Mouse (Mus musculus): Measurements from ENCODE around the gene Rfc2.

Gene Rfc2

DNA sequence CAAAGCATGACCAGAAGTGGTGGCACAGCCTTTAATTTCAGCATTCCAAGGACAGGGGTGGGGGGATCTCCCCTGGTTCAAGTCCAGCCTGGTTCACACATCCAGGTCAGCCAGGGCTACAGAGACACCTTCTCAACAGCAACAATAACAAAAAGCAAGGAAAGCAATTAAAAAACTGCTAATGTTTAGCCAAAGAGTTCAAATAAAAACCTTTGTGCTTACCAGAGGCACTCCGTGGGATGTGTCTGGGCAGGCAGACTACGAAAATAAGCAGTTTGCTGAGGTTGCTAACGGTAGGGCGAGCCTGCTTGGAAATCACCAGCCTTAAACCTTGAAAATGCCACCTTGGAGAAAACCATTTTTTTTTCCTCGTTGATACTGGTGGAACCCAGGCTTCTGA lies at the start of gene Rfc2:
Rfc2 (plus strand) TSS at position 221 of the 400 bp plus-strand sequence.
- DNase-seq (ENCODE audit: low read depth, low spot score): no peak

DNA sequence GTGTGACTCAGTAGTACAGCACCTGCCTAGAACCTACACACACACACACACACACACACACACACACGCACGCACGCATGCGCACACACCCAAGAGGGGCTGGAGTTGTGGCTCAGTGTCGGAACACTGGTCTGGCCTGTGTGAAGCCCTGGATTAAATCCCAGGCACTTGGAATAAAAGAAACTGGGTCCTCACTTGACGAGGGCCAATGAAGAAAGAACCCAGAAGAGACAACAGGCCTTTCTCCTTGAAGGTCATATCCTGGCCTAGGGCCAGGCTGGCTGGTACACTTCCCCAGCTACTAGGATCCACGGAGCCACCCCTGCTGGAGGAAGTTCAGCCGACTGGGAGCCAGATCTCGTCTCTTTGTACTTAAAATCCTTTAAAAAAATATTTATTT lies 49.6 kb upstream of the Rfc2 start:
- no peak for DNase-seq (ENCODE audit: low read depth, low spot score)

DNA sequence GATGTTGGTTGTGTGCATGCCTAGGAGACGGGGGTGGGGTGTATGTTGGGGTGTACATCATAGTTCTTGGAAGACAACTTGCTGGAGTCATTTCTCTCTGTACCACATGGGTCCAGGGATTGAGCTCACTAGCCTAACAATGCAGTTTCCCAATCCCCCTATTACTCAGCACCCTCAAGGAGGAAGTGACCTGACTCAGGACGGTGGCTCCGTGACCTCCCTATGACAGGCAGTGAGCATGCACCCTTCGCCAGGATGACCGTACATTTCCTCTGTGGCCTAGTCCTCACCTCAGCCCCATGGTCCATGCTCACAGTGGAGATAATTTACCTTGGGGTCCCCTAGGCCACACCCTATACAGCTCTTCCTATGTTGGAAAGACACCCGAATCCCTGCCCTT lies 48.7 kb upstream of the Rfc2 start:
- DNase-seq (ENCODE audit: low read depth, low spot score): no peak

DNA sequence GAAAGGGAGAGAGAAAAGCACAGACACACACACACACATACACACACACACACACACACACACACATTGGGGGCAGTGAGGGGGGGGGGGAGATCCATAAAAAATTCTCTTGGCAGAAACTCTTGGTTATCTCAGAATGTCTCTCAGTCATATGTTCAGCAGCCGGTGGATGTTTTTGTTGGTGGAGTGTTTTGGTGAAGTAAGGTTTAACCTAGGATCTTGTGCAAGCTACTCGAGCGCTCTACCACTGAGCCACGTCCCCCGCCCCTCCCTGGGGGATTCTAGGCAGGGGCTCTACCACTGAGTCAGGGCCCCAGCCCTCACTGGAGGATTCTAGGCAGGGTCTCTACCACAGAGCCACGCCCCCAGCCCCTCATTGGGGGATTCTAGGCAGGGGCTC lies 45.1 kb upstream of the Rfc2 start:
- no peak for DNase-seq (ENCODE audit: low read depth, low spot score)

DNA sequence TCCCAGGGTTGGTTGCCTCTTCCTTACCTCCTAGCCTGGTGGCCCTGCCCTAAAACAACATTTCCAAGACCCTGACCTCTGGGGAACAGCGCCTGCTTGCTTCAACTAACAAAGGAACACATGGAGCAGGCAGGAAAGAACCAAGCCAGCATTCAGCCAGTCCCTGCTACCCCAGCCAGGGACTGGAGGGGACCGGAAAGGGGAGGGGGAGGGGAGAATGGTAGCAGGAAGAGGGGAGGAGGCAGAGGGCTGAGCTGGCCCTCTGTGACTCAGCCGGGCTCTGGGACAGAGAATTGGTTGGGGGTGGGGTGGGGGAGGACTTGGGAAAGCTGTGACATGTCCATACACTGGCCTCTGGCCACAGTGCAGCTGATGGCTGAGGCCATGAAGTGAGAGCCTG lies 41.3 kb upstream of the Rfc2 start:
- peak; percentile 79 for DNase-seq (ENCODE audit: low read depth, low spot score)

DNA sequence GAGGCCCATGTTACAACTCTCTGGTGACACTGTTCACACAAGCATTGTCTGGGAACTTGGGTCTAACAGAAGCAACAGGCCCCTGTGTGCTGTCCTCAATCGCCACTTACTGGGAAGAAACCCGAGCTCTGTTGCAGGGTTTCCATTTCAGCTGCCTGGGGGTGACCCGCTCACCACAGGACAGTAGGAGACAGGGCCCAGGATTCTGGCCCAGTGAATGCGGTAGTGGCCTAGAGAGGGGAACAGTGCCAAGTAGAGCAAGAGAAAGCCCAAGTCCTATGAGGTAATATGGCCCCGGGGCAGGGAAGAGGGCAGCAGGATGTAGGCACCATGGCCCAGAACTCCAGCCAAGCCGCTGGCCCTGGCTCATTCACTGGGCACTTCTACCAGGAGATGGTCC lies 40.3 kb upstream of the Rfc2 start:
- DNase-seq (ENCODE audit: low read depth, low spot score): no peak

DNA sequence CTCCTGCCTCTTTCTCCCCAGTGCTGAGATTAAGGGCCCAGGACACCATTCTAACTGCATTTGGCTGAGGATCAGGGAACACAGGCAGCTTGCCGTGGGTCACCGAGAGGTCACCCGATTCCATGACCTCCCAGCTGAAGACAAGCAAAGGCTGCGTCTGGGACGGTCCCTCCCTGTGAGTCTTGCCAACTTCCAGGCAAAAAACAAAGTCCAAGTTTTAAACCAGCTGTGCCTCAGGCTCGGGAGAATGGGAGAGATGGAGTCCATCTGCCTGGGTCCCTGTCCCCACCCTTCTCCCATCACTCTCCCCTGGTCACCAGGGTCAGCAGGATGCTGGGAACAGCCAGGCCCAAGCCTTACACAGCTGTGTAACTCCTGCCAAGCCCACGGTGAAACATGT lies 39.5 kb upstream of the Rfc2 start:
- DNase-seq (ENCODE audit: low read depth, low spot score): no peak

DNA sequence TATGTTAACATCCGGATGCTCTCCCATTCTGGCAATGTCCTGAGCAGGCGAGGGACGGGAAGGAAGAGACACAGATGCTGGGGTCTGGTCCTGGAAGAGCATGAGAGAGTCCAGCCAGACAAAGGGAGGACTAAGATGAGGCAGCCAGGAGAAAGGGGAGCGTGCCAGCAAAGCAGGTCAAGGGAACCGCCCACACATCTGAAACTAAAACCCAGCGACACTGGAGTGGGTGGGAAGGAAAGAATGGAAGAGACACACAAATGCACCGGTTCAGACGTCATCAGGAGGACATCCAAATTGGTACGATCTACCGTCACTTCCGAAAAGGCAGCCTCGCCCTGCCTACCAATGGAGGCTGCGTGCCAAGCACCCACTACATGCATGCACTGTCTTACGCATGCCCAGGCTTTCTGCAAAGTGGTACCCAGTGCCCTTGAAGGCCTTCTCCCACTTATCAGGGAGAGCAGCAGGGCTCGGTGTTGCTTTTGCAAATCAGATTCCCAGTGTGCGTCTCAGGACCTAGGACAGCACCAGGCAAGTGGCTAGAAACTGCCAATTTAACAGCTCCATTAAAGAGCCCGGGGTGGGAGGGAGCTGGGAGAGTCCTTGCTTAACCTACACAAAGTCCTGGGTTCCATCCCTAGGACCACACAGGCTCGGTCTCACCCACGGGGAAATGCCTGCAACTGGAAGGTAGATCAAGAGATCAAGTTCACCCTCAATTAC lies 36.5 kb upstream of the Rfc2 start:
- DNase-seq (ENCODE audit: low read depth, low spot score): no peak

DNA sequence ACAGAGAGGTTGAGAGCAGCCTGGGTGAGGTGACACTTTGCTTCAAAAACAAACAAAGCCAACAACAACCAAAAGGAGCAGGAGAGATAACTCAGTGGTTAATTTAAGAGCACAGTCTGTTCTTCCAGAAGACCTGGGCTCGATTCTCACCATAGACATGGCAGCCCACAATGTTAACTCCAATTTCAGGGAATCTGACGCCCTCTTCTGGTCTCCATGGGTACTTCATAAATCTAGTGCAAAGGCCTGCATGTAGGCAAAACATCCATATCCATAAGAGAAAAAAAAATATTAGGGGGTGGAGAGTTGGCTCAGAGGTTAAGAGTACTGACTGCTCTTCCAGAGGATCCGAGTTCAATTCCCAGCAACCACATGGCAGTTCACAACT lies 35.9 kb upstream of the Rfc2 start:
- DNase-seq (ENCODE audit: low read depth, low spot score): no peak

DNA sequence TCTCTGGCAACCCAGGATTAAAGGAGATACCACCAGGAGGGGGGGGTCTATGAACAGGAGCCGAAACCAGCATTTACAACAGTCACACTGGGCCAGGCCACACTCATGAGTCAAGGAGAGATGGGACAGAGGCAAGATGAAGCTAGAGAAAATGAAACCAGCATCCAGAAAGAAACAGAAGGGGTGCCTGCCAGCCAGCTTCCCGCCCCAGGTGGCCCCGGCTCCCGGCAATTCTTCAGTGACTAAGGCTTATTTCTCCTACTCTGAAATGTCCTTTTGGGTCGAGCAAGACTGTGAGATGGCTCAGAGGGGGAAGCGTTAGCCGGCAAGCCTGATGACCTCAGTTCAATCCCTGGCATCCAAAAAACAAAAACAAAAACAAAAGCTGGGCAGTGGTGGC lies 34.4 kb upstream of the Rfc2 start:
- no peak for DNase-seq (ENCODE audit: low read depth, low spot score)

DNA sequence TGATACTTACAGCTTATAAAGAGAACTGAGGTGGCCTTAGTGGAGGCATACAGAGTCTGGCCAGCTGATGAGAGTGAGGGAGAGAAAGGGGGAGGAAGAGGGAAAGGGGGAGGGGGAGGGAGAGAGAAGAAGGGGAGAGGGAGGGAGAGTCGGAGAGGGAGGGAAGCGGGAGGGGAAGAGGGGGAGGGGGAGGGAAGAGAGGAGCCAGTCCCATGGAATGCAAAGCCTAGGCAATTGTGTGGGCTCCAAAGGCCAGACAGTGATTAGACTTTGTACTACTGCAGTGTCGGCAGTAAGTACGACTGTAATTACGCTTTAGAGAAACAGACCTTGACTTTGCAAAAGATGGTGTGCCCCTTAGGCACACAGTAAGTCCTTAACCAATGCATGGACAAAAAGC lies 32.9 kb upstream of the Rfc2 start:
- no peak for DNase-seq (ENCODE audit: low read depth, low spot score)

DNA sequence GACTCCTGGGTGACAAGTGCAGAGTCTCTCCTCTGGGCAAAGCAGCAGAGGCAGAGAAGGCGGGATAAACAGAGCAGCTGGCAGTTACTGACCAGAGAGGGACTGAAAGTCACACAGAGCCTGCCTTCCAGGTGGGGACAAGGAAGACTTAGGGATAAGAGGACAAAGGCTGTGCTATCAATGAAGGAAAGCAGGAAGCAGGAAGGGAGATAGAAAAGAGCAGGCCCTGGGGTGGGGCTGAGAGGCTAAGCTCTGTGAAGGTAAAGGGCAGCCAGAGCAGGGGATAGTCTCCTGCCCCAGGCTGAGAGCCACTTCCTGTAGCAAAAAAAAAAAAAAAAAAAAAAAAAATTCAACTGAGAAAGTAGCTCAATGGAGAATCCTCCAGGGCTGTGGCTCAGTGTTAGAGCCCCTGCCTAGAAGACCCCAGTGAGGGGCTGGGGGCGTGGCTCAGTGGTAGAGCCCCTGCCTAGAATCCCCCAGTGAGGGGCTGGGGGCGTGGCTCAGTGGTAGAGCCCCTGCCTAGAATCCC lies 31.5 kb upstream of the Rfc2 start:
- no peak for DNase-seq (ENCODE audit: low read depth, low spot score)

DNA sequence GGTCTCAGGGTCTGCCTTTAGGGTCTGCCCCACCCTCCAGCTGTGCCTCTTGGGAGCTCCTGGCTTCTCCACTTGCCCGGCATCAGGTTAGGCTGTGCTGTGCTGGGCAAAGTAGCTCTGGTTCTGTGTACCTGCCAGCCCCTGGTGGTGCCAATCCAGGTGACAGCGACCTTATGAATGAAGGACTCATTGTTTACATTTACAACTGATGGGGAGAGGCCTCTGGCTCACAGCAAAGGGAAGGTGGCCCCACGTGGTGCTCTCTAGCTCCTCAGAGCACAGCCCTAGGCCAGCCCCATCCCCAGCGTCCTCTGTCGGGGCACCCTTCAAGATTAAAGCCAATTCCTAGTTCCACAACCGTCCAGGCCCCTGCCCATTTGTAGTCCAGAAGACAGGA lies 30.3 kb upstream of the Rfc2 start:
- DNase-seq (ENCODE audit: low read depth, low spot score): no peak

DNA sequence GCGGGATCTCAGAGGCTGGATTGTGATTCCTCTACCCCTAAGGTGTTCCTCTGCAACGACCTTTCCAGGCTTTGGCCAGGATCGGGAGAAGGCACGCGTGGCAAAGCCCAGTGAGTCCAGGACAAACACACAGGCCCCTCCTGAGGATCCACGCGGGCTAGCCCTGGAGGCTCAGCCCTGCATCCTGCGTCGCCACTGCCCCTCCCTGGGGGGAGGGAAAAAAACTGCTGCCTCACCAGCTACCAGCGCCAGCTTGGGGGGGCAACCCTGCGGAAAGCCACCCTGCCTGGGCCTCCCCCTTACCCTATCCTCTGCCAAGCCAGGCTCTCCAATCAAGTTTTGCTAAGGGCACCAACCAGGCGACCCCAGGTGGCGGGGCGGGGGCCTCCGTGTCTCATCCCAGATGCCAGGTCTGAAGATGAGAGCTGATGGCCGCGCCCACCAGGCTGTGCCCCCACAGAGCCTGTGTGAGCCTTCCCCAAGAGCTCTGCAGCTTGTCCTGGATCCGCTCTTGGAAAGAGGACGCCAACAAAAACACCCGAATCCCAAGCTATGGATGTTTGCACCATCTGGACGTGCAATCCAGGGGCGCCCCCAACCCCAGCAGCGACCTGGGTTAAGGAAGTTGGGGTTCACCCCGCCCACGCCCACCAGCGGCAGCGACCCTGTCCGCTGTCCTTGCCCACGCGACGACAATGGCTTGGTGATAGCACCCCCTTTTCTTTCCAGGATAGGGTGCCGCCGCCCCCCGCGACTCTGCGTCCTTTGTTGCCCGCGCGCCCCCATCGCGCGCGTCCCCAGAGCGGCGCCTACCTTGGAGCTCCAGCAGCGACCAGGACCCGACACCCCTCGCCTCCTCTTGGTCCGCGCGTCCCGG lies 29.7 kb upstream of the Rfc2 start:
- DNase-seq (ENCODE audit: low read depth, low spot score): peak; percentile 54

DNA sequence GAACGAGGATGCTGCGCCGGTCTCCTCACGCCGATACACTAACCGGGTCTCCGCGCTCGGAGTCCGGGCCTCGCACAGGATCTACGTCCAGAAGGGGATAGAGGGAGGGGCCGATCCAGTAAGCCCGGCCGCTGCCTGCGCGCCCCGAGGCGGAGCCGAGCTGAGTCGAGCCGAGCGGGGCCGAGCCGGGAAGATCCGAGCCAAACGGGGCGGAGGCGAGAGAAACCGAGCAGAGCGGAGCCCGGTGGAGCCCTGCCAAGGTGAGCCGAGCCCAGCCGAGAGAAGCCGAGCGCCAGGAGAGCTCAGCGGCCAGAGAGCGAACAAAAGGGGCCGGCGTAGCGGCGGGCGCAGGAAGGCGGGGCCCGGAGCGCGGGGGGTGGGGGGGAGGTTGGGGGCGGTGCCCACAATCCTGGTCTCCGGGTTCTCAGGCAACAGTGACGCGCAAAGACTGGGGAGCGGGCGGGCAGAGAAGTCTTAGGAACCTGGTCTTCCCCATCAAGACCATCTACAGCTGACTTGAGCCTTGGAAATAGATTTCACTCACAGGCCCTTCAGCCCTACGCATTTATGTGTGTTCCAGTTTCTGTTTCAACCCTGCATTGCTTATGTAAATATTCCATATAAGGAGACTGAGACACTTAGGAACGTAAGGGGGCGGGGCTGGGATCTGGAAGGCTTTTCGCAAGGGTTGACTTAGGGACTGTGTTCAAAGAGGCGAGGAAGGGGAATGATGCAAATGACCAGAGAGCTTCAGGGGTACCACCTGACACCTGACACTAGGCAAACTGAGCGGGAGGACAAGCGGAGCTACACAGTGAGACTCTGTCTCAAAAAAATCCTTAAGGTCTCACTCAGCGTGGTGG lies 28.8 kb upstream of the Rfc2 start, which contains the start of gene Clip2:
Clip2 (minus strand) TSS at position 325 of the 863 bp plus-strand sequence.
- peak; percentile 93 for DNase-seq (ENCODE audit: low read depth, low spot score)

DNA sequence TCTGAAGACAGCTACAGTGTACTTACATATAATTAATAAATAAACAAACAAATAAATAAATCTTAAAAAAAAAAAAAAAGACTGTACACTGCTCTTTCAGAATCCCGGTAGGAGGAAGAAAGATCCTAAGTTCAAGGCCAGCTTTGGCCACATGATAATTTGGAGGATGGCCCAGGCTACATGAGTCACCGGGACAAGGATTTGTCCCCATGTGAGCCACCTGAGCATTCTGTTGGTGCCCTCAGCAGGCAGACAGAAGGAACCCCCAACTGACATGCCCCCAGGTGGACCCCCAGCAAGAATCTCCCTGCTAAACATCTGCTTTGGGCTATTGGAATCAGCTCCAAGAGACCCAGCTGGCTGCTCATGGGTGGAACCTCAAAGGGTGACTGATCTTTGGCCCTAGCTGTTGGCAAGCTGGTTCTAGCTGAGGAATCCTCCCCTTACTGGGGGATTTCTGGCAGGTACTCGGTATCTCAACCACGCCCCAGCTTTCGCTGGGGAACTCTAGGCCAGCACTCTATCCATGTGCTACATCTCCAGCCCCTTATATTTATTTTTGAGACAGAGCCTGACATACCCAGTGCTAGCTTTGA lies 27.1 kb upstream of the Rfc2 start:
- no peak for DNase-seq (ENCODE audit: low read depth, low spot score)

DNA sequence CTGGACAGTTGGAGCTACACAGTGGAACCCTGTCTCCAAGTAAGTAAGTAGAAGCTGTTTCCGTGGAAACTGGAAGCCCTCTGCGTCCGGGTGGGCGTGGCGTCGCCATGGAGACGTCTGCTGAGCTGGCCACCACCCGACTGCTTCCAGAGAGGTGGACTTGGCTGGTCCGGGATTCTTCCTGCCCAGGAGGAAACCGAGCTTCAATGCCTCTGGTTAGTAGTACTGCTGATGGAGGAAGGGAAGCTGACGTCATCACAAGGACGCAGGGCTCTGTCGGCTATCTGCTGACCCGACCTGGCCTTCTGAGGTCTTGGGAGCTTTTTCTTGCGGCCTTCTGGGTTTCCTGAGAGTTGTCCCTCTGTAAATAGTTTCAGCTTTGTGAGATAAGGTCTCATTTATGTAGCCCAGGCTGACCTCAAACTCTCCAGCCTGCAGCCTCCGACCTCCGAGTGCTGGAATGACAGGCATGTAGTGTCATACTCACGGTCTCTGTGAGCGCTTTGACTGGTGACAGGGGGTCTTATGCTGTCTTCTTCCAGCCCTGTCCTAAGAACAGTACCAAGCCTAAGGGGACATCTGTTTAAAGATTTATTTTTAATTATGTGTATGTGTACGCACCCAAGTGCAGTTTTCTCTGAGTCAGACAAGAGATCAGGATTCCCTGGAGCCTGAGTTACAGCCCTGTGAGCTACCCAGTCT lies 25.6 kb upstream of the Rfc2 start:
- peak; percentile 83 for DNase-seq (ENCODE audit: low read depth, low spot score)

DNA sequence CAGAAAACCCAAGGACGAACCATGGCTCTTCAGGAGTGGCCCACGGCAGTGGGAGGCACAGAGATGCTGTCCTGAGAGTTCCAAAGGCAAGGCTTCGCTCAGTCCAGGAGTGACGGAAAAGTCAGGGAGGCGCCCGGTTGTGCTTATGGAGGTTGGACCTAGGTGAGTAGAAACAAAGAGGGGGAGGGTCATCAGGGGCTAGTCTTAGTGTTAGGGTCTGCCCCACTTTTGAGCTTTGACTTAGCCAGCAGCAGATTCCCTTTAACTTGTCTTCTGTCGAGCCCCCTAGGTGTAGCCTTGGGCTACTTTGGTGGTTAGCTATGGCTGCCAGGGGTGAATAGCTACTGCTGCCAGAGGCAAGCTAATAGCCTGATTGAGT lies 21.1 kb upstream of the Rfc2 start, which contains the start of gene Syna:
Syna (minus strand) TSS at position 101 of the 379 bp plus-strand sequence.
- no peak for DNase-seq (ENCODE audit: low read depth, low spot score)

DNA sequence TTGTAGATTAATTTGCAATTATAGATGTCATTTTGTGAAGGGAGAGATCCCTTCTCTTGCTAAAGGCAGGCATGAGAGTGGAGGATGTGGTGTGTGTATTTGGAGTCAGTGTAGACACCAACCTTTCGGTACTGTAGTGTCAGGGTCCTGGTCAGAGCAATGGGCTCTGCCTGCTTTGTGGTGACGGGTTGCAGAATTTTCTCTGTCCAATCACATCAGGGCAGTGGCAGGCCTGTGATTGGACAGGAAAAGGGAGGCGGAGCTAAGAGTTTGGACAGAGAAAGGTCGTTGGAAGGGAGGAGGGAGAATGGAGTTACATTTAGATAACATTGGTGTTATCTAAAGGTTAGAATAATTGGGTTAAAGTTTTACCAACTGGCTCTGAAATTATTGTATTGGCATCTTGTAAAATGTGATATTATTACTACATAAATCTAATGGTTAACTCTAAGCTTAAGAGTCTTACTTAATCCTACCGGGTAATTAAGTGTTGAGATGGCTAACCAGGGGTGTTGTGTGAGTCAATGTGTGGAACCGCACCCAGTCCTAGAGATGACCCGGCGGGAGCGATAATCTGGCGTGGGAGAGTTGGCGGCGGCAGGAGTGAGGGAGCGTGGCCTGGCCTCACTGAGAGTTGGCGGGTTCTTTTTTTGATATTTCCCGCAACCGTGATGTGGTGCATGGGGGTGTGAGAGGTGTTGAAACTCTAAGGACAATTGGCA lies 20.6 kb upstream of the Rfc2 start:
- no peak for DNase-seq (ENCODE audit: low read depth, low spot score)

DNA sequence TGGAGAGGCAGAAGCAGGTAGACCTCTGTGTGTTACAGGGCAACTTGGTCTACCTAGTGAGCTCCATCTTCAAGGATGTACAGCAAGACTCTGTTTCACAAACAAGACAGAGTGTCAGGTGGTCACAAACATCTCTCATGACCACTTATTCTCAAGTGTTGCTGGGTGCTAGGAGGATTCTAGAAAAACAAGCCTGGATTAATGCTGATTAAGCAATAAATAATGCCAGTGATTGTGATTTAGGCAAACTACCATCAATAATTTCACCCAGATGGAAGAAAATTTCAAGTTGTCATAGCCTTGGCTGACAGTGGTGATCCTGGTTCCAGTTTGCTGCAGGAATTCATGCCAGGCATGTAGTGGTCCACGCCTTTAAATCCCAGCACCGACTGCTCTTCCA lies 16.9 kb upstream of the Rfc2 start:
- no peak for DNase-seq (ENCODE audit: low read depth, low spot score)

Measured in mesoderm, embryonic 11.5 days (tissue).